Mouse (Mus musculus) cerebellum, adult (tissue): ENCODE measurements around the gene Tectb.

Experiments
- ATAC-seq: cut with Nextera tagmentation; 2 replicates; pipeline ENCODE4 v1.9.2; 2017; ENCODE audit warnings: mild to moderate bottlenecking, moderate library complexity, mixed read lengths; ENCODE audit not compliant: insufficient number of reproducible peaks, low FRiP score, low TSS enrichment

Gene Tectb

GRCm38 (mm10) chr19:55244791-55245231 is 64.3 kb downstream of the Tectb start:
- ATAC-seq = 0 out of 2 replicates have a peak, but pooled peaks have one; percentile 49
